Mouse (Mus musculus): ENCODE measurements around the gene Mien1. TPM values are rescaled to one million over a fixed set of nuclear protein-coding genes. Genes with fewer than 3 reads are reported as not detected.
A peak's percentile ranks its signal among the peaks of the same experiment; 100 is the strongest.

Mien1 gene
- polyA plus RNA-seq, 1 experiment: 177 TPM

- DNase-seq (ENCODE audit: extremely low spot score in 1 of 2, low spot score in 1 of 2): no peak
Observed at GRCm38 (mm10) chr11:98461109-98461720, 22.4 kb upstream of the Mien1 start.

DNA sequence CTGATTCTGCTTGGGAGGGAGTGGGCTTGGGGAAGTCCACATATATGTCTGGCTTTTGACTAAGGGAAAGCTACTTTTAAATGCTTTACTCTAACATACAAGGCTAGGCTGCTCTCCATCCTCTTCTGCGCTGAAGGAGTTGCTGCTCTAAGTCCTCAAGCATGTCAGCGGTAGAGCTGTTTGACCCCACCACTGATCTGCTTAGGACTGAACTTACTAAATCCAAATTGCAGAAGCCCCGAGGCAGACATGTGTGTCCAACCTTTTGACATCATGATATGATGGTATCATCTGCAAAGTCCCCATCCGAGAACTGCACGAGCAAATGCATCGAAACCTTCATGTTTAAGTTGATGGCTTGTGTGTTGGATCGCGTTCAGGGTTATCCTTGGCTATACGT is 21.1 kb upstream of the Mien1 start:
- no peak for DNase-seq (ENCODE audit: extremely low spot score in 1 of 2, low spot score in 1 of 2)

DNA sequence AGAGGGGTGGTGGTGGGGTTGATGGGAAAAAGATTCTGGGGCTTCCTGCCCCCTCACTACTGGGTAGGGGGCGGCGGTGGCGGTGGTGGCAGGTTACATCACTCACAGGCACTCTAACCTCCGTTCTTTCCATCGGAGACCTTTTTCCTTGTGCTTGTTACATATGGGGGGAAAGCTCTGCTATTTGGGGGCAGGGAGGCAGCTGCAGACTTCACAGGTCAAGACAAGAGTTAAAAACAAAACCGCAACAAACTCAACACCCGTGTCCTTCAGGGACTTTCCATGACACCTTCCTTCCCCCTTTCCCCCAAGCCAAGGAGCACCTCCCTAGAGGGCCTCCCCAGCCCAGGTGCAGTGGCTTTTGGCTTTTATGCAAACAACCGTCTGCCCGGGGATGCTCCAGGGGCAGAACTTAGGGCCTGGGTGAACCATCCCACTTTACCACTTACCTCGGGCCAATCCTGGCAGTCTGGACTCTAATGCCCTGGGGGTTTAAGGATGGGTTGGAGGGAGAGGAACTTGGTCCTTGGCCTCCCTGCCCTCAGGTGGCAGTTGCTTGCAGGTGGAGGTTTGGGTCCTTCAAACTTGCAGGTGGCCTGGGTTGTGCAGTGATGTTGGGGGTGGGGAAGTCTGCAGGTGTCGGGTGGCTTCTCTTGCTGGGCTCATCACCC is 20.4 kb upstream of the Mien1 start:
- DNase-seq (ENCODE audit: extremely low spot score in 1 of 2, low spot score in 1 of 2): no peak

GRCm38 (mm10) chr11:98458121-98458990 is 19.6 kb upstream of the Mien1 start:
- DNase-seq (ENCODE audit: extremely low spot score in 1 of 2, low spot score in 1 of 2): no peak

- DNase-seq (ENCODE audit: extremely low spot score in 1 of 2, low spot score in 1 of 2): peak; percentile 24 to 89
Observed at GRCm38 (mm10) chr11:98457367-98458120, 18.8 kb upstream of the Mien1 start.

- DNase-seq (ENCODE audit: extremely low spot score in 1 of 2, low spot score in 1 of 2): no peak
Observed at GRCm38 (mm10) chr11:98456945-98457344, 18.2 kb upstream of the Mien1 start.

DNA sequence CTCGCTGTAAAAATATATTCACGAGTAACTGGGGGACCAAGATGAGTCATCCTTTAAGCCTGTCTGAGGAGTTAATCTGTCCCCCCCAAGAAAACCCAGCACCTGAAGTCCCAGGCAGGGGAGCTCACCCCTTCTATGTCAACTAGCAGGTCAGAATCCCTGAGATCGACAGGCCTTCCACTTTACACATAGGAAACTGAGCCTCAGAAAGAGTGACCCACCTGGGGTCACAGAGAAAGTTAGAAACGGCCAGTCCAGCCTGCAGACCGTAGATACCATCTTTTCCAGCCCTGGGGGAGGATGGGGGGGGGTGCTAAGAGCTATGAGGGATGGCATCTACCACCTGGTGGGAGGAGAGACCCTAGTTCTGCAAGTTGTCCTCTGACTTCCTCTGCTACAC is 17.8 kb upstream of the Mien1 start:
- DNase-seq (ENCODE audit: extremely low spot score in 1 of 2, low spot score in 1 of 2): no peak

DNA sequence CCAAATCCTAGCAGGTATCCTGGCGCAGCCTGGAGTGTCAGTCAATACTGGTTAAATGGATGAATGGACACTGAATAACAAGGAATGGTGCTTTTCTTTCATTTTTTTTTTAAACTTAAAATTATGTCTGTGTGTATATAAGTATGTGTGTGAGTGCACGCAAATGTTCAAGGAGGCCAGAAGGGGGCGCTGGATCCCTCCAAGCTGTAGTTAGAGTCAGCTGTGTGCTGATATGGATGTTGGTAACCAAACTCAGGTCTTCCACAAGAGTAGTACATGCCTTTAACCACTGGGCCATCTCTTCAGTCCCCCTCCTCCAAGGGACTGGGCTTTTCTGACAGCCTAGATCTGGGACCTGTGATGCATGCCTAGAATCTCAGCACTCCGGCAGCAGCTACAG is 16.7 kb upstream of the Mien1 start:
- no peak for DNase-seq (ENCODE audit: extremely low spot score in 1 of 2, low spot score in 1 of 2)

DNA sequence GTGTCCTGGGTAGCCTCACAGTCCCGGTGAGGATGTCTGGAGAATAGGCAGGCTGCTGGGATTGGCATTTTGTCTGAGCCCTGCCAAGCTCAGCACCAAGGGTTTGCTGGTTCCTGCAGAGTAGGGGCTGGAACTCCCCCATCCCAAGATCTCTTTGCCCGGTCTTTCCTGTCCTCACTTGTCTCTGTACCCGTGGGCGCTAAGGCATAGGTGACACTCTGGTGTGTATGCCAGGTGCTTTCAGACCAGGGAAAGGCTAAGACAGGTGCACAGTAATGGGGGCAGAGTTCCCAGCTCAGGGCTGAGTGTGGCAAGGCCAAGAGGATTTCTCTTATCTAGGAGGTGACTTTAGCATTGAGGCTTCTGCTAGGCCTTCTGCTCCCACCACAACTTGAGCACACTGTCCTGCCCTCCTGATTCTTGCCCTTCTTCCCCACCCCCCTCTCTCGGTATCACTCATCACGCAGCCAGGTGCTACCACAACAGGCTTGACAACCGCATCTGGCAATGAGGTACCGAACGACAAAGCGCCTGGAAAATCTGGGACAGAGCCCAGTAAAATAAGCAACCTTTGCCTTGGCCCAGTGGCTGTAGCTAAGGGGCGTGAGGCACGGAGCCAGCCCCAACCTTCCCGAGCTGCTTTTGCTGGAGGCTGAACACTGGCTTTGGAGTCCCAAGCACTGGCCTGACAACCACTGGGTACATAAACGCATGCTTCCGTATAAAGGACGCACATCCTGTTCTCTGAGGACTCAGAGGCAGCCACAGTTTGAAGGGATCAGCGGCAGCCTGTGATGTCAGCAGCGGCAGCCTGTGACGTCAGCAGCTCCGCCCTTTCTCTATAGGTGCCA is 11.4 kb upstream of the Mien1 start:
- DNase-seq (ENCODE audit: extremely low spot score in 1 of 2, low spot score in 1 of 2): no peak

- DNase-seq (ENCODE audit: extremely low spot score in 1 of 2, low spot score in 1 of 2): no peak
Observed at GRCm38 (mm10) chr11:98449419-98449818, 10.6 kb upstream of the Mien1 start.

GRCm38 (mm10) chr11:98448191-98448790 is 9.5 kb upstream of the Mien1 start:
- DNase-seq (ENCODE audit: extremely low spot score in 1 of 2, low spot score in 1 of 2): no peak

GRCm38 (mm10) chr11:98447475-98447834 is 8.7 kb upstream of the Mien1 start:
- DNase-seq (ENCODE audit: extremely low spot score in 1 of 2, low spot score in 1 of 2): no peak

GRCm38 (mm10) chr11:98446562-98447474 is 8.0 kb upstream of the Mien1 start:
- DNase-seq (ENCODE audit: extremely low spot score in 1 of 2, low spot score in 1 of 2): peak in 1 of 2 experiments; percentile 16

- no peak for DNase-seq (ENCODE audit: extremely low spot score in 1 of 2, low spot score in 1 of 2)
Observed at GRCm38 (mm10) chr11:98446213-98446561, 7.4 kb upstream of the Mien1 start, which contains the start of gene Grb7. Gene Grb7, plus strand, starts transcription at chr11:98446394.

GRCm38 (mm10) chr11:98445679-98446078 is 6.9 kb upstream of the Mien1 start:
- no peak for DNase-seq (ENCODE audit: extremely low spot score in 1 of 2, low spot score in 1 of 2)

- no peak for DNase-seq (ENCODE audit: extremely low spot score in 1 of 2, low spot score in 1 of 2)
Observed at GRCm38 (mm10) chr11:98445238-98445637, 6.4 kb upstream of the Mien1 start.

DNA sequence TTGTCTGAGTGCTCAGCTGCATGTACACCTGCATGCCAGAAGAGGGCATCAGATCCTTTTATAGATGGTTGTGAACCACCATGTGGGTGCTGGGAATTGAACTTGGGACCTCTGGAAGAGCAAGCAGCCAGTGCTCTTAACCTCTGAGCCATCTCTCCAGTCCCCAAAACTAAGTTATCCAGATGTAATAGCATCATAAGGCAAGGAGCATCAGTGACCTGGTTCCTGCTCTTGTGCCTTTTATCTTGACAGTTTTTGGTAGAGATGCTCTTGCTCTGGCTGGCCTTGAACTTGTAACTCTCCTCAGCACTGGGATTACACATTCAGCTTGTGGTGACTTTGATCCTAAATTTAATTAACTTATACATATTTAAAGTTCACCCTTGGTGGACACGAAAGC is 4.9 kb upstream of the Mien1 start:
- no peak for DNase-seq (ENCODE audit: extremely low spot score in 1 of 2, low spot score in 1 of 2)

- no peak for DNase-seq (ENCODE audit: extremely low spot score in 1 of 2, low spot score in 1 of 2)
Observed at GRCm38 (mm10) chr11:98437441-98437840, 1.4 kb downstream of the Mien1 start.

- DNase-seq (ENCODE audit: extremely low spot score in 1 of 2, low spot score in 1 of 2): no peak
Observed at GRCm38 (mm10) chr11:98435723-98436122, 3.1 kb downstream of the Mien1 start.

All from frontal cortex, adult 2 months (tissue).